Mouse (Mus musculus): Measurements from ENCODE around the gene Fam71e1.

DNA sequence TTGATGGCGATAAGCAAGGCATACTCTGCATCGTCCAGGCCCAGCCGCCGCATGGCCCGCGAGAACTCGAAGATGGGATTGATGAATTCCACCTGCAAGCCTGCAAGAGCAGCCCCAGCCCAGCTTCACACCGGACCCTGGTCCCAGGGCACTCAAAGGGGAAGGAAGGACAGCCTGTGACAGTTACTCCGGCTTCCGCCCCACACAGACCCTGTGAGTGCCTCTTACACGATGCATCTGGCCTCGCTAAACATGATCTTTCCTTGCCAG lies 54.0 kb downstream of the Fam71e1 start:
- TF ChIP-seq CTCF (conservative IDR thresholded peaks at IDR 0.05; ENCODE audit: insufficient read depth, insufficient read length, low read depth, low read length) (no peak), POLR2A (IDR thresholded peaks at IDR 0.05; ENCODE audit: low read depth, low read length) (no peak)

Data from kidney, adult 2 months (tissue).